Mouse (Mus musculus): ENCODE measurements around the gene Mus81.

DNA sequence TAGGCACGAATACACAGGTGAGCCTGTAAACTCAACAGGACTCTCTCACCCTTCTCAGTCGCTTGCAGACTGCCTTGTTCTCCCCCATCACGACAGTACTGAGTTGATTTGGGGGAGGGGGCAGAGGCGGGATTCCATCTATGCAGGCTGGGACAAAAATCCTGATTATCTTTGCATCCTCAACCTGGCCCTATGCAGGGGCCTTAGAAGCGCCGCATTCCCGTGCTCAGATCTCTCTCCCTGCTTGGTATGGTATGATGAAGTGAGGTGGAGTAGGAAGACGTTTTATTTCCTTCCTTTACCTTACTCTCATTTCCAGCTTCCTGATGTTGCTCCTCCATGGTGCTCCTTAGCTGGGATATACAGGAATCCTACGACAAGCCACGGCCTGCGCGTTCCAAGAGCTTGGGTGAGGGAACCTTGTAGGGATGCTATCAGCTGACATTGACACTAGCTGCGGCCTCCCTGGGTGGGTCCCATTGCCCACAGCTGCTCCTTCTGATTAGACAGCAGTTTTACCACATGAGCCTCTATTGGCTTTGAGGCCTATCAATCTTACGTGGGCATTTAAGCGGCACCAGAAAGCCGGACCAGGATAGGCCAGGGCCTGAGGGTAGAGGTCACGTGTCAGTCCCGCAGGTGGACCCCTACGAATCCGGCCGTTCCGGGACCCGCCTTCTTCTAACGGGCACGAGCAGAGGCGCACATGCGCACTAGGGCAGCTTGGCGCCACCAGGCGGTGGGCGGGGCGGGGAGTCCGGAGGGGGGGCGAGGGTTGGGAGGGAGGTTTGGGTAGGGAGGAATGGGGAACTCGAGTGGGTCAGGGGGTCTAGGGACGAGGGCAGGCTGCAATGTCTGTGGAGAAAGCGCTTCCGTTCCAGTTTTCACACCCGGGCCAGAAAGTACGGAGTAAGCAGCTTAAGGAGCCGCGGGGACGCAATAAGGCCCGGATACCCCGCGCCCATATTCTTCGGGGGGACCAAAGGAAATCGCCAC is 22.1 kb upstream of the Mus81 start, which contains the start of gene Snx32:
- TF ChIP-seq CTCF (IDR thresholded peaks at IDR 0.05; ENCODE audit: low read depth) (peak; percentile 56), EP300 (optimal IDR thresholded peaks at IDR 0.05) (no peak)
